Mouse (Mus musculus): ENCODE data around the gene Cldn5.

GRCm38 (mm10) chr16:18727536-18728499, 48.8 kb upstream of the Cldn5 start:
- TF ChIP-seq CTCF (IDR thresholded peaks at IDR 0.05; ENCODE audit: low read depth, low read length): no peak
- TF ChIP-seq POLR2A (IDR thresholded peaks at IDR 0.05; ENCODE audit: extremely low read depth, insufficient read depth, low read length): no peak
